Mouse (Mus musculus): ENCODE results near the gene Znrd1as.

The Znrd1as gene

DNA sequence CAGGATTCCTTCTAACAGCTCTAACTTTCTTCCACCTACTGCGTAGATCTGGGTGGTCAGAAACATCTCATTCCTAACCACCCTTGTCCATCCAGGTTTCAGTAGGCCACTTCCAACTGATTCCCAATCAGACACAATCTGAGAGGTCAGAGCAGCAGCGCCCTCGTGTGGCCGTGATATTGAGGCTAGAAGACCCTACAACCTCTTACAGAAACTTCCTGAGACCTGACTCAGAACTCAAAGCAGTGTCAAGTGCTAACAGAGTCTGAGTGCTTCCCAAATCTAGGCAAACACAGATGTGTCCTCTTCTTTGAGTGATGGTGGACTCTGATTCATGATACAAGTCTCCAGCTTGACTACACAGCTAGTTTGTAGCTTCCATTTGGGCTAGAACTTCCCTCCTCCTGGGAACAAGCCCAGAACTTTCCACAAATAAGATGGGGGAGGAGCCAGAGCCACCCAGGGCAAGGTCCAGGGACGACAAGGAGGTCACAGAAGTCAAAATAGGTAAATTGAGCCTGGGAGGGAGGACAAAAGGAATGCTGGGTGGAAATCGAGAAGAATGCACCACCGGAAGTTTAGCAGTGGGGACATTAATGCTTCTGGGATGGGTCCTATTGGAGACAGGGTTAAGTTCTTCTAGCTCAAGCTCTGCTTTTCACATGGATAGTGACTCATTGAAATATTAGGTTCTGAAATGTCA lies 38.8 kb downstream of the Znrd1as start:
- DNase-seq = peak; percentile 80 to 91

DNA sequence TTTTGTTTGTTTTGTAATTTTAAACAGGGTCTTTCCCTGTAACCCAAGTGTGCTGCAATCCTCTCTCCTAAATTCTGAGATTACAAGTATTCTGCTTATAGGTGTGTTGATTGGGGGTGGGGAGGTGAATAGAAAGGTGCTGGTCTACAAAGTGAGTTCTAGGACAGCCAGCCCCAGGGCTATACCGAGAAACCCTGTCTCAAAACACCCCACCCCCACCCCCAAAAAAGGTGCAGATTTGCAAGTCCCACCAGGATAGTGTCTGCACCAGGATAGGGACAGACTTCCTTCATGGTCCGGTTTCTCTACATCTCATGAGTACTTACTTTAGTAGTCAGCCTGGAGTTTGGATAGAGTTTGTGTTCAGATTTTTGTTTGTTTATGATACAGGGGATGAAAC lies 40.1 kb downstream of the Znrd1as start:
- DNase-seq = no peak

DNA sequence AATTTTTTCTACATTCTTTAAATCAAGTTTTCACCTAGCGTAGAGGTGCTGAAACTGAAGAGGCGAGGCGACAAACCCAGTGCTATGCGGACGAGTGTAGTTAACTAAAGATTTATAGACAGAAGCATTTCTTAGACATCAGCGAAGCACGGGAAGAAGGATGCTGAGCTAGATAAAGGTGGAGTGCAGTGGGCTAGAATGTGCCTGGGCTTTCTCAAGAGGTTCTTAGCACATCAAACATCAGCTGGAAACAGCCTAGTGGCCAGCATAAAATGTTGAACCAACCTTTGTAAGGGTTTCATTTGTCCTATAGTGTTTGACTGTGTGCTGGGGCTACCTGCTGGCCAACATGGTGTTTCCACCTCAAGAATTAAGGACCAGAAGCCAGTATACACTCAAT lies 42.5 kb downstream of the Znrd1as start, which contains the start of gene Zfp57:
TSS of gene Zfp57 (plus strand) at position 301 of the 400 bp plus-strand sequence.
- no peak for DNase-seq

DNA sequence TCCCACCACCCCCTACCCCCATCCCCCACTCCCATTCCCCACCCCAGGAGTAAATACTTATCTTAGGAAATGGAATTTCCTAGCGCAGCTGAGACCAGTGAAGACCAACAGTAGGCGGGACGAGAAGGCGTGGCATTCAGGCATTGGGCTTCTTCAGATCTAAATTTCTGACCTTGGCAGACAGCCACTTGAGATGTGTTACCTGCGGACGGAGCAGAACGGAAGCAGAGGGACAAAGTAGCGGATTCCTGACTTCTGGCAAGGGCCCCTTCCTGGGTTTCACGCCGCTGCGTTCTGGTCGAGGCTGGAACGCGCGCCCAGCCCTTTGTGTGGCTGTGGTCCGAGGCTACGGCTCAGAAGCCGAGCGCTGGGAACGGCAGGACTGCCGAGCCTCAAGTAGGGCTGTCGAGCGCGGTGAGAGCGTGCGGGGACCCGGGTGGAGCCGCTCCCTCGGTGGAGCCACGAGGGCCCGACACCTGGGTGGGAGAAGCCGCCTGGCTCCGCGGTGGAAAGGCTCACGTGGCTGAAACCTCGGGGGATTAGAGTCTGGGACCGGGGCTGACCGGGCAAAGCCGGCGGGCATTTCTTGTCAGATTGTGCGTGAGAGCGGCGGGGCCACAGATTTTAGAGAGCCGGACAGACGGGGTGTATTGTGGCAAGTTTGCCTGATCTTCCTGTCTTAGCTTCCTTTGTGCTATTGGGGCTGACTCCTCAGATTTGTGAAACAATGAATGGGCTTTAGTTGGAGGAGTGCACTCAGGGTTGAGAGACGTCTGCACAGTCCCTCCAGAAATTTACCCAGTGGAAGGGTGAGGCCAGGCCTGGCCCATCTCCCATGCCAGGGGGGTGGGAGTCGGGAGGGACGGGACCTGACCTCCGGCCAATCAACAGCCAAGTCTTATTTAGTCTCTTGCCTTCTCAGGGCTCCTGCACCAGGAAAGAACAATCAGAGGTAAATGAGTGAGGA lies 44.3 kb downstream of the Znrd1as start:
- DNase-seq = peak; percentile 65 to 66

DNA sequence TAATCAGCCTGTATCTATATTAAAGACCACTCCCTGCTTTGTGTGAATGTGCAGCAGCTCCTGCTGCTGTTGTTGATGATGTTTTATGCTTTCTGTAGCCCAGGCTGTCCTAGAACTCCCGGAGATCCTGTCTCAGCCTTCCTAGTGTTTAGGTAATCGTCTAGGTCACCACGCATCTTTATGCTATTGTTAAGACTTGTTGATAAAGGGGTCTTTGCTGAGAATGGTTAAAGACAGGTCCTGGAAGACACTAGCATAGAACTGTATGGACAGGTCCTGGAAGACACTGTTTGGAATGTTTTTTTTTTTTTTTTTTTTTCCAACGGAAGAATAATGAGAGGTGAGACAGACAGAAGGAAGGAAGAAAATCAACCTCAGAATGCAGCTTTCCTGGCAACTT lies 45.0 kb downstream of the Znrd1as start:
- DNase-seq = no peak

DNA sequence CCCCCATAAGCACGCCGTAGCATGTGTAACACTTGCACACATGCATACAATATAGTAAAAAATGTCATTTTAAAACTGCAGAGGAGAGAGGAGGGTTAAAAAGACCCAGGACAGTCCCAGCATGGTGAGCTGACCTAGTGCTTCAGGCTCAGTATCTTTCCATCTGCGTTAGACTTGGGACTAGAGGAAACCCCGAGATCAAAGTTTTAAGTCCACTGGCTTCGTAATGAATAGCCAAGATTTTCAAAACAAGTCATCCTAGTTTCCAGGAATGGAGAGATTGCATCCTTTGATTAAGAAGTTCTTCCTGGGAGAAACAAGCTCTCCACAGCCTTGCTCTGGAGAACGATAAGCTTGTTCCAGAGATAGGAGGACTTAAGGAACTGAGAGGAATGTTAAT lies 49.8 kb downstream of the Znrd1as start:
- no peak for DNase-seq

DNA sequence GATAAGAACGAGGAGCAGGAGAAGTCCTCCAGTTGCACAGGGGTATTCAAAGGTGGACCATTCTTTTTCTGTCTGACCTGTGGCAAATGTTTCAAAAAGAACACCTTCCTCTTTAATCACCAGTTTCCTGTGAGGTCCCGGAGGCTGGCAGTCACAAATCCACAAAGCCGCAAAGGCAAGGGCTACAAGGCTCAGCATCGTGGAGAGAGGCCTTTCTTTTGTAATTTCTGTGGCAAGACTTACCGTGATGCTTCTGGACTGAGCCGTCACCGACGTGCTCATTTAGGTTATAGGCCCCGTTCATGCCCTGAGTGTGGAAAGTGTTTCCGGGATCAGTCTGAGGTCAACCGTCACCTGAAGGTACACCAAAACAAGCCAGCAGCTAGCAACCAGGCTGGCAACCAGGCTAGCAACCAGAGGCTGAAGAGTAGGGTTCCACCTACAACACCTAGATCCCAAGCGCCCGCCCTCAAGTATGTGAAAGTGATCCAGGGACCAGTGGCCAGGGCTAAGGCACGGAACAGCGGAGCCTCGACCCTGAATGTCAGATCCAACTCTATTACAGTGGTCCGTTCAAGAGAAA lies 51.2 kb downstream of the Znrd1as start:
- no peak for DNase-seq

DNA sequence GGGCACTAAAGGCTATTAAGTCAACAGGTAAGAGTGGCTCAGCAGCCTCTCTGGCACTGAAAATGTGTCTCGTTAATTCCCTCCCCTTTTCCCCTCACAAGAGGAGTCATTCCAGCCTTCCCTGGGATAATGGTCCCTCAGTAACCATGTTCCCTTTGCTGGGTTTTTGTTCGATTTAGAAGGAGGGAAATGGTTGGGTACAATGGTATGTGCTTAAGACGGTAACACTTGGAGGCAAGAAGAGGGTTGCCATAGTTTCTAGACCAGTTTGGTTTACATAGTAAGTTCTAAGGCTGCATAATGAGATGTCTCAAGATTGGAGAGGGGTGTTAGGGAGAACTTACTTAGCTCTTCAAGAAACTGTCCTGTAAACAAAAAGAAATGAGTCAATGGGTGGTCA lies 53.3 kb downstream of the Znrd1as start:
- no peak for DNase-seq

DNA sequence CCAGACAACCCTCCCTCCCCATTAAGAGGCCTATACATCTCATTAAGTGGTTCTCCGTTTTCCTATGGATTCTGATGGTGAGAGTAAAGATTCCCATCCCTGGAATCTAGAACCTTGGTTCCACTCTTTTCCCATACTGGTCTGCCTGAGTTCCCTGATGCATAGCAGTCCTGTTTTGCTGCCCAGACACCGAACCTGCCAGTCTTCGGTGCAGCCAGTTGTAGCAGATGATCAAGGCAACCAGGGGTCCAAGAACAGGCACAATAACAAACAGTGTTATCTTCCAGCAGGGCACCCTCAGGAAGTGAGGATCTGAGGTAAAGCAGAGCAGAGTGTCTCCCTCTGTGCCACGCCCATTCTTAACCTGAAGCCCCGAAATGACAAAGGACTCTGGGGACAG lies 53.7 kb downstream of the Znrd1as start:
- no peak for DNase-seq

All from cerebellum, postnatal 25 days (tissue).